Mouse (Mus musculus) bone marrow macrophage, adult 2 months (primary cell): Measurements from ENCODE around the gene Arid1b.

Experiments
- CTCF ChIP-seq: IDR thresholded peaks from 2 replicates; pipeline ENCODE4 v1.5.1; 2012; ENCODE audit warnings: low read depth, mild to moderate bottlenecking, low read length, moderate library complexity
- POLR2A ChIP-seq: IDR thresholded peaks from 2 replicates; pipeline ENCODE4 v1.6.1; 2012; ENCODE audit warnings: mild to moderate bottlenecking, low read depth, low read length, borderline replicate concordance

- TF ChIP-seq CTCF (no peak), POLR2A (no peak)
Measured at GRCm38 (mm10) chr17:5124643-5125042, 130.5 kb downstream of the Arid1b start.
